Mouse (Mus musculus) gastrocnemius, adult 2 months (tissue): ENCODE data around the gene Bola1. TPM values are rescaled to one million over a fixed set of nuclear protein-coding genes. Genes with fewer than 3 reads are reported as not detected.
"Not testable (repeated sequence)": the region's sequence is repeated elsewhere in the genome, so short reads cannot be mapped to it uniquely, and the experiment has no call there.

ENCODE experiments used
- DNase-seq: peaks from one replicate; pipeline ENCODE4 v3.0.0; 2022
- H3K27ac ChIP-seq: fragments of 200-600 bp; 2 replicates; pipeline ENCODE4 v1.8.1; 2022; ENCODE audit warnings: mild to moderate bottlenecking
- H3K4me3 ChIP-seq: fragments of 200-600 bp; 2 replicates; pipeline ENCODE4 v1.8.1; 2022; ENCODE audit warnings: mild to moderate bottlenecking, moderate library complexity
- CTCF ChIP-seq: fragments of 200-600 bp; IDR thresholded peaks from 2 replicates; pipeline ENCODE4 v1.8.1; 2022; ENCODE audit warnings: antibody characterized with exemption, mild to moderate bottlenecking, moderate library complexity
- intact Hi-C: fragments of 180-260 bp; cut with DNase I; formaldehyde crosslinking; loops from one replicate; pipeline ENCODE4 v1.15.1; 2025
- long read RNA-seq, 2 experiments: library from polyadenylated mRNA; stranded (forward); transcript quantifications; one replicate each; pipeline ENCODE4 v2.0.0; 2021
- total RNA-seq, 2 experiments: library from RNA; stranded (reverse); gene quantifications; 2 replicates each; pipeline ENCODE4 v1.2.3; 2021

The Bola1 gene
- total RNA-seq: 10 to 100 TPM; 24.5 to 29.3 TPM
- long read RNA-seq, experiment 1, transcript Bola1-201 (2 exons, 729 nt): major isoform, 38 of 39 reads
- long read RNA-seq, experiment 1, partial matches to known transcripts: 0 of 39 reads
- long read RNA-seq, experiment 1, other reads (novel, unspliced or antisense): 1 of 39 reads
- long read RNA-seq, experiment 2, transcript Bola1-201 (2 exons, 729 nt): major isoform, 26 of 28 reads
- long read RNA-seq, experiment 2, partial matches to known transcripts: 0 of 28 reads
- long read RNA-seq, experiment 2, other reads (novel, unspliced or antisense): 2 of 28 reads

- Histone ChIP-seq H3K27ac (peak within 1 kb of the TSS; percentile 97), H3K4me3 (peak within 1 kb of the TSS; percentile 89)
- DNase-seq: peak; percentile 85
- intact Hi-C loops: loop anchor here (2.0 to 5.0 kb wide), 3 partner anchors 43 to 152 kb away; partner anchors contain the start of genes Hist2h4 and Sf3b4
- TF ChIP-seq CTCF: no peak
Measured at GRCm38 (mm10) chr3:96219661-96220130, at the start of gene Bola1, which contains the start of gene Hist2h2ab. Gene Bola1, minus strand, starts transcription at chr3:96219709. Gene Hist2h2ab, plus strand, starts transcription at chr3:96219865.

- Histone ChIP-seq H3K4me3 (peak overlapping the region; percentile 75), H3K27ac (peak overlapping the region; percentile 95)
- not testable (repeated sequence) for DNase-seq
- intact Hi-C loops: loop anchor here (10.0 kb wide), 1 partner anchor 236 kb away; no protein-coding TSS in a partner anchor
Measured at GRCm38 (mm10) chr3:96268776-96269378, 49.4 kb upstream of the Bola1 start.

GRCm38 (mm10) chr3:96268051-96268775 is 48.7 kb upstream of the Bola1 start, which contains the start of gene Hist2h3b:
Gene Hist2h3b, plus strand, starts transcription at chr3:96268654.
- intact Hi-C loops: loop anchor here (10.0 kb wide), 1 partner anchor 237 kb away; no protein-coding TSS in a partner anchor
- peak; percentile 81 for DNase-seq
- H3K27ac ChIP-seq: peak within 1 kb of the TSS; percentile 95
- TF ChIP-seq CTCF: no peak
- peak within 1 kb of the TSS; percentile 75 for H3K4me3 ChIP-seq

GRCm38 (mm10) chr3:96267541-96267940 is 48.0 kb upstream of the Bola1 start:
- H3K4me3 ChIP-seq: peak overlapping the region; percentile 75; the same call in 1 of the 2 replicates
- no peak for DNase-seq
- intact Hi-C loops: loop anchor here (10.0 kb wide), 1 partner anchor 237 kb away; no protein-coding TSS in a partner anchor
- no peak for TF ChIP-seq CTCF
- peak overlapping the region; percentile 94 for H3K27ac ChIP-seq

- H3K4me3 ChIP-seq: no peak overlapping the region
- TF ChIP-seq CTCF: no peak
- no peak for DNase-seq
- intact Hi-C loops: loop anchor here (10.0 kb wide), 1 partner anchor 239 kb away; no protein-coding TSS in a partner anchor
- no peak overlapping the region; the same call in 1 of the 2 replicates for H3K27ac ChIP-seq
Measured at GRCm38 (mm10) chr3:96266132-96266710, 46.7 kb upstream of the Bola1 start.

GRCm38 (mm10) chr3:96264404-96264949 is 45.0 kb upstream of the Bola1 start:
- H3K4me3 ChIP-seq: peak overlapping the region; percentile 97
- DNase-seq: no peak
- peak overlapping the region; percentile 97 for H3K27ac ChIP-seq
- intact Hi-C loops: loop anchor here (10.0 kb wide), 1 partner anchor 240 kb away; no protein-coding TSS in a partner anchor
- no peak for TF ChIP-seq CTCF

GRCm38 (mm10) chr3:96263558-96264403 is 44.3 kb upstream of the Bola1 start:
- no peak for TF ChIP-seq CTCF
- intact Hi-C loops: loop anchor here (2.0 to 10.0 kb wide), 2 partner anchors 43 to 241 kb away; partner anchors contain the start of genes Hist2h2ac and Hist2h2be
- peak; percentile 52 for DNase-seq
- H3K4me3 ChIP-seq: peak overlapping the region; percentile 97
- peak overlapping the region; percentile 97 for H3K27ac ChIP-seq

GRCm38 (mm10) chr3:96262979-96263550 is 43.6 kb upstream of the Bola1 start, which contains the start of gene Hist2h4:
Gene Hist2h4, minus strand, starts transcription at chr3:96263311.
- TF ChIP-seq CTCF: peak; percentile 76
- peak within 1 kb of the TSS; percentile 97 for H3K27ac ChIP-seq
- H3K4me3 ChIP-seq: peak within 1 kb of the TSS; percentile 97
- intact Hi-C loops: loop anchor here (2.0 to 10.0 kb wide), 2 partner anchors 42 to 242 kb away; partner anchors contain the start of genes Hist2h2ac and Hist2h2be
- DNase-seq: peak; percentile 93

GRCm38 (mm10) chr3:96262216-96262875 is 42.8 kb upstream of the Bola1 start:
- intact Hi-C loops: loop anchor here (2.0 to 10.0 kb wide), 2 partner anchors 42 to 242 kb away; partner anchors contain the start of genes Hist2h2ac and Hist2h2be
- Histone ChIP-seq H3K4me3 (peak overlapping the region; percentile 97), H3K27ac (peak overlapping the region; percentile 97)
- DNase-seq: peak; percentile 90
- TF ChIP-seq CTCF: no peak

- intact Hi-C loops: loop anchor here (2.0 to 10.0 kb wide), 2 partner anchors 41 to 243 kb away; partner anchors contain the start of genes Hist2h2ac and Hist2h2be
- peak overlapping the region; percentile 97 for H3K4me3 ChIP-seq
- no peak for DNase-seq
- no peak for TF ChIP-seq CTCF
- H3K27ac ChIP-seq: peak overlapping the region; percentile 97
Measured at GRCm38 (mm10) chr3:96261623-96262022, 42.1 kb upstream of the Bola1 start.
